Mouse (Mus musculus) heart, postnatal 0 days (tissue): ENCODE data around the gene Arhgef16.

Experiments
- CTCF ChIP-seq: IDR thresholded peaks from 2 replicates; pipeline ENCODE4 v1.5.1; 2016; ENCODE audit warnings: antibody characterized with exemption, control low read depth, low read depth
- EP300 ChIP-seq: IDR thresholded peaks from 2 replicates; pipeline ENCODE4 v1.6.1; 2016; ENCODE audit warnings: antibody characterized with exemption, low read depth

GRCm38 (mm10) chr4:154294262-154294731 is 7.2 kb downstream of the Arhgef16 start:
- TF ChIP-seq CTCF (no peak), EP300 (no peak)
